Mouse (Mus musculus): ENCODE measurements around the gene Tnfrsf13c. TPM values are rescaled to one million over a fixed set of nuclear protein-coding genes. Genes with fewer than 3 reads are reported as not detected.

Tnfrsf13c gene
- total RNA-seq, 1 experiment from 2014 or later, result 10.6 TPM

Other genes starting within 250 kb of the Tnfrsf13c start
- not detected in 2 replicates for gene 1700029P11Rik, start 243.8 kb downstream of the Tnfrsf13c start, total RNA-seq (2017)
- 364 and 390 TPM in 2 replicates for gene Xrcc6, start 236.5 kb downstream of the Tnfrsf13c start, total RNA-seq (2017)
- gene Desi1, start 190.5 kb downstream of the Tnfrsf13c start, total RNA-seq (2017), result 8.3 and 10.0 TPM in 2 replicates
- 167 and 205 TPM in 2 replicates for gene Snu13, start 176.8 kb downstream of the Tnfrsf13c start, total RNA-seq (2017)
- not detected in 2 replicates for gene 4930407I10Rik, start 165.2 kb downstream of the Tnfrsf13c start, total RNA-seq (2017)
- not detected in 2 replicates for gene Mei1, start 154.4 kb downstream of the Tnfrsf13c start, total RNA-seq (2017)
- gene Ccdc134, start 96.4 kb downstream of the Tnfrsf13c start, total RNA-seq (2017), result 15.9 and 20.8 TPM in 2 replicates
- 64.0 and 83.8 TPM in 2 replicates for gene Srebf2, start 77.2 kb downstream of the Tnfrsf13c start, total RNA-seq (2017)
- 9.3 and 13.6 TPM in 2 replicates for gene Shisa8, start 11.6 kb downstream of the Tnfrsf13c start, total RNA-seq (2017)
- gene Cenpm, start 20.4 kb upstream of the Tnfrsf13c start, total RNA-seq (2017), result 15.6 and 25.6 TPM in 2 replicates
- not detected in 2 replicates for gene 1500009C09Rik, start 28.0 kb upstream of the Tnfrsf13c start, total RNA-seq (2017)
- 1.1 TPM in 2 replicates for gene Sept3, start 50.5 kb upstream of the Tnfrsf13c start, total RNA-seq (2017)
- not detected in 2 replicates for gene Wbp2nl, start 74.6 kb upstream of the Tnfrsf13c start, total RNA-seq (2017)
- gene Naga, start 114.6 kb upstream of the Tnfrsf13c start, total RNA-seq (2017), result 50.2 and 51.1 TPM in 2 replicates
- gene Pheta2, start 114.6 kb upstream of the Tnfrsf13c start, total RNA-seq (2017), result 8.5 and 13.6 TPM in 2 replicates
- 53.4 and 61.4 TPM in 2 replicates for gene Smdt1, start 114.6 kb upstream of the Tnfrsf13c start, total RNA-seq (2017)
- 90.5 and 185 TPM in 2 replicates for gene Ndufa6, start 130.0 kb upstream of the Tnfrsf13c start, total RNA-seq (2017)
- 0.10 and 1.1 TPM in 2 replicates for gene Cyp2d22, start 155.9 kb upstream of the Tnfrsf13c start, total RNA-seq (2017)
- not detected in 2 replicates for gene Cyp2d11, start 169.7 kb upstream of the Tnfrsf13c start, total RNA-seq (2017)
- gene Cyp2d10, start 182.8 kb upstream of the Tnfrsf13c start, total RNA-seq (2017), result not detected in 2 replicates
- gene Cyp2d9, start 209.1 kb upstream of the Tnfrsf13c start, total RNA-seq (2017), result not detected in 2 replicates

All from hematopoietic stem cell, adult 5-6 weeks (primary cell).